Mouse (Mus musculus): ENCODE results near the gene Tspan31.

Gene Tspan31

GRCm38 (mm10) chr10:127070190-127071121 lies at the start of gene Tspan31:
Gene Tspan31, minus strand, starts transcription at chr10:127070264.
- peak; percentile 63 to 80 for DNase-seq (ENCODE audit: low spot score in 2 of 2)

- DNase-seq (ENCODE audit: low spot score in 2 of 2) = no peak
These were observed 49.2 kb upstream of the Tspan31 start for GRCm38 (mm10) chr10:127119229-127119628.

- no peak for DNase-seq (ENCODE audit: low spot score in 2 of 2)
These were observed 48.4 kb upstream of the Tspan31 start for GRCm38 (mm10) chr10:127118470-127118869.

- DNase-seq (ENCODE audit: low spot score in 2 of 2) = no peak
These were observed 45.0 kb upstream of the Tspan31 start for GRCm38 (mm10) chr10:127115068-127115467.

- DNase-seq (ENCODE audit: low spot score in 2 of 2) = no peak
These were observed 44.3 kb upstream of the Tspan31 start for GRCm38 (mm10) chr10:127114408-127114807.

- DNase-seq (ENCODE audit: low spot score in 2 of 2) = no peak
These were observed 41.2 kb upstream of the Tspan31 start for GRCm38 (mm10) chr10:127111001-127111887.

- DNase-seq (ENCODE audit: low spot score in 2 of 2) = no peak
These were observed 38.2 kb upstream of the Tspan31 start for GRCm38 (mm10) chr10:127108262-127108583.

GRCm38 (mm10) chr10:127107563-127108261 lies 37.6 kb upstream of the Tspan31 start:
- DNase-seq (ENCODE audit: low spot score in 2 of 2) = no peak

- DNase-seq (ENCODE audit: low spot score in 2 of 2) = no peak
These were observed 33.6 kb upstream of the Tspan31 start for GRCm38 (mm10) chr10:127103631-127104030.

- no peak for DNase-seq (ENCODE audit: low spot score in 2 of 2)
These were observed 31.1 kb upstream of the Tspan31 start for GRCm38 (mm10) chr10:127101151-127101550.

GRCm38 (mm10) chr10:127100414-127100813 lies 30.4 kb upstream of the Tspan31 start:
- no peak for DNase-seq (ENCODE audit: low spot score in 2 of 2)

- no peak for DNase-seq (ENCODE audit: low spot score in 2 of 2)
These were observed 29.8 kb upstream of the Tspan31 start for GRCm38 (mm10) chr10:127099868-127100267.

- no peak for DNase-seq (ENCODE audit: low spot score in 2 of 2)
These were observed 29.1 kb upstream of the Tspan31 start for GRCm38 (mm10) chr10:127099191-127099590.

GRCm38 (mm10) chr10:127098514-127098913 lies 28.4 kb upstream of the Tspan31 start:
- DNase-seq (ENCODE audit: low spot score in 2 of 2) = no peak

- DNase-seq (ENCODE audit: low spot score in 2 of 2) = no peak
These were observed 24.3 kb upstream of the Tspan31 start for GRCm38 (mm10) chr10:127094382-127094802.

- DNase-seq (ENCODE audit: low spot score in 2 of 2) = no peak
These were observed 22.7 kb upstream of the Tspan31 start for GRCm38 (mm10) chr10:127092742-127093141.

GRCm38 (mm10) chr10:127091507-127092396 lies 21.7 kb upstream of the Tspan31 start:
- no peak for DNase-seq (ENCODE audit: low spot score in 2 of 2)

- DNase-seq (ENCODE audit: low spot score in 2 of 2) = no peak
These were observed 20.7 kb upstream of the Tspan31 start for GRCm38 (mm10) chr10:127090560-127091411.

GRCm38 (mm10) chr10:127085633-127086032 lies 15.6 kb upstream of the Tspan31 start:
- no peak for DNase-seq (ENCODE audit: low spot score in 2 of 2)

GRCm38 (mm10) chr10:127085052-127085451 lies 15.0 kb upstream of the Tspan31 start:
- no peak for DNase-seq (ENCODE audit: low spot score in 2 of 2)

Data from cerebellum, postnatal 4 days (tissue).